Mouse (Mus musculus) E14TG2a.4 (cell line): ENCODE data around the gene Phc1.

ENCODE experiments used
- CTCF ChIP-seq: conservative IDR thresholded peaks from 2 replicates; pipeline ENCODE4 v1.5.1; 2014; ENCODE audit warnings: low read length
- NANOG ChIP-seq: IDR thresholded peaks from 2 replicates; pipeline ENCODE4 v1.6.1; 2014; ENCODE audit warnings: borderline replicate concordance, low read length, mixed read lengths
- POU5F1 ChIP-seq: IDR thresholded peaks from 2 replicates; pipeline ENCODE4 v1.6.1; 2014; ENCODE audit warnings: low read length, borderline replicate concordance

DNA sequence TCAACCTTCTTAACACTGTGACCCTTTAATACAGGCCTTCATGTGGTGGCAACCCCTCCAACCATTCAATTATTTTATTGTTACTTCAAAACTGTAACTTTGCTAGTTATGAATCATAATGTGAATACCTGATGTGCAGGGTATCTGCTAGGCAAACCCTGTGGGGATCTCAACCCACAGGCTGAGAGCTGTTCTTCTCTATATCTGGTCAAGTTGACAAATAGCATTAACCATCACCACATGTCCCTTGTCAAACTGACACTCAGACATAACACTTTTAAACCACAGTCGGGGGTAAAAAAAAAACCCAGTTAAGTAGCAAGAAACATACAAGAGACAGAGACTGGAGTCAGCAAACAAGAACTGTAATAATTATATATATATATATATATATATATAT lies 55.5 kb downstream of the Phc1 start:
- TF ChIP-seq CTCF (no peak), NANOG (no peak), POU5F1 (no peak)
